Mouse (Mus musculus) embryonic fibroblast, embryonic 13.5 days (primary cell): ENCODE results near the gene Pnkp.

ENCODE experiments used
- CTCF ChIP-seq: IDR thresholded peaks from 2 replicates; pipeline ENCODE4 v1.5.1; 2011; ENCODE audit warnings: mild to moderate bottlenecking, control low read depth, low read length, moderate library complexity, borderline replicate concordance; ENCODE audit not compliant: insufficient read depth
- POLR2A ChIP-seq: IDR thresholded peaks from 2 replicates; pipeline ENCODE4 v1.6.1; 2011; ENCODE audit warnings: low read depth, mild to moderate bottlenecking, control low read depth, low read length, moderate library complexity

DNA sequence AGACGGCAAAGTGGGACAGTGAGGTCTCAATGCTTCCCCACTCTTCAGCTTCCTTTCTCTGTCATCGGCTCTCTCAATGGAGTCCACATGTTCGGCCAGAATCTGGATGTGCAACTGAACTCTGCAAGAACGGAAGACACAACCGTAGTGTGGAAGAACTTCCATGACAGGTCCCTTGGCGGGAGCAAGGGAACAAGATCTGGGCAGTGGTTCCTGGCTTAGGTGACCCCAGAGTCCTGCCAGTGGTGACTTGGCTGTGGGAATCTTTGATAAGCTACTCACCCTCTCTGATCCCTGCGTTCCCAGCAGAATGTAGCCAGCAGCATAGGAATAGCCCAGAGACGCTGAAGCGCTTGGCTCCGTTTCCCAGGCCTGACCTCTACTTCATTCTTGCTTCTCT, 39.6 kb downstream of the Pnkp start:
- TF ChIP-seq POLR2A (no peak), CTCF (no peak)
